Mouse (Mus musculus): ENCODE data around the gene Perp. TPM values are rescaled to one million over a fixed set of nuclear protein-coding genes. Genes with fewer than 3 reads are reported as not detected.

Gene Perp
- polyA plus RNA-seq, 1 experiment from 2014 or later: 5.4 TPM

DNA sequence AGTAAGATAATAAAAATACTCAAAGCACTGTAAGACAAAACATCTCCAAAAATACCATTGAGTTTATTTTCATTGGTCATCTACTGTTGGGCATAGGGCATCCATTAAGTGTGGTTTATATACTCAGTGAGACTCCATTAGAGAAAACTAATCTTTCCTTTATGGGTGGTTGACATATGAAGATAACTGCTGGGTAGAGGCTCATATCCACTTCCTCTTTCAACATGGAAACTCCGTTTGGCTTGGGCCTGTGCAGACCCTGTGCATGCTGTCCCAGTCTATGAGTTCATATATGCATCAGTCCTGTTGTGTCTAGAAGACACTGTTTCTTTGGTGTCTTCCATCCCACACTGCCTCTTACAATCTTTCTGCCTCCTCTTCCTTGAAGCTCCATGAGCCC is 34.9 kb downstream of the Perp start:
- Histone ChIP-seq H3K27ac (ENCODE audit: low read length) (no peak overlapping the region), H3K9ac (replicated peaks; ENCODE audit: low read depth, low read length) (no peak overlapping the region), H3K27me3 (replicated peaks; ENCODE audit: control insufficient read depth, insufficient read depth, low read length) (no peaks in the 10 kb centered on the region), H3K4me1 (replicated peaks; ENCODE audit: control insufficient read depth, insufficient read depth, low read length) (no peaks in the 10 kb centered on the region), H3K36me3 (ENCODE audit: control insufficient read depth, insufficient read depth) (no peaks in the 10 kb centered on the region), H3K4me2 (ENCODE audit: low read length) (no peak overlapping the region), H3K4me3 (replicated peaks; ENCODE audit: low read length) (no peak overlapping the region), H3K9me3 (ENCODE audit: control insufficient read depth, low read length) (no peaks in the 10 kb centered on the region)
- ATAC-seq: no peak
- WGBS: 91% methylated on average over 1 of the region's 1 CpGs

DNA sequence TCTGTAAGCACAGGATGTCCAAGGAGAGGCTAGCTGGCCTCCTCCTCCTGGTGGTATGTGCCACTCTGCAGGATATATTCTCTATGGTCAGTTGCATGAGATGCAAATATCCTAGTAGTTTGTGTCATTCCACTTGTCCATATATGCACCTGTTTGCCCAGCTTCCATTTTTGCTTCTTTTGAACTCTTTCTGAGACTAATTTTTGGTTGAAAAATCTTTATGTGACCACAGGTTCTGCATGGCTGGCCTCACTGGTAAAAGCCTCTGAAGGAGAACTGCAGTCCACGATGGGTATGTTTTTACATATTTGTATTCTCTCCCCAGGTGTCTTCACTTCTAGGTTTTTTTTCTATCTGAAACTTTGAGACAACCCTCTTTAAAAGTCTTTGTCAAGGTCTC is 37.4 kb downstream of the Perp start:
- ATAC-seq: no peak
- Histone ChIP-seq H3K9me3 (ENCODE audit: control insufficient read depth, low read length) (no peaks in the 10 kb centered on the region), H3K36me3 (ENCODE audit: control insufficient read depth, insufficient read depth) (no peaks in the 10 kb centered on the region), H3K27me3 (replicated peaks; ENCODE audit: control insufficient read depth, insufficient read depth, low read length) (no peaks in the 10 kb centered on the region), H3K27ac (ENCODE audit: low read length) (no peak overlapping the region), H3K4me1 (replicated peaks; ENCODE audit: control insufficient read depth, insufficient read depth, low read length) (no peaks in the 10 kb centered on the region), H3K4me3 (replicated peaks; ENCODE audit: low read length) (no peak overlapping the region), H3K9ac (replicated peaks; ENCODE audit: low read depth, low read length) (no peak overlapping the region), H3K4me2 (ENCODE audit: low read length) (no peak overlapping the region)
- 92% methylated on average over 1 of the region's 1 CpGs for WGBS

- H3K27ac ChIP-seq (ENCODE audit: low read length): no peak overlapping the region
- no peak overlapping the region for H3K4me3 ChIP-seq (replicated peaks; ENCODE audit: low read length)
- no peak overlapping the region for H3K4me2 ChIP-seq (ENCODE audit: low read length)
- WGBS: 85% methylated on average over 4 of the region's 4 CpGs
- H3K9ac ChIP-seq (replicated peaks; ENCODE audit: low read depth, low read length): no peak overlapping the region
- H3K9me3 ChIP-seq (ENCODE audit: control insufficient read depth, low read length): no peaks in the 10 kb centered on the region
- no peaks in the 10 kb centered on the region for H3K36me3 ChIP-seq (ENCODE audit: control insufficient read depth, insufficient read depth)
- ATAC-seq: peak; percentile 28; the same call in 1 of the 2 replicates
- H3K4me1 ChIP-seq (replicated peaks; ENCODE audit: control insufficient read depth, insufficient read depth, low read length): no peaks in the 10 kb centered on the region
- no peaks in the 10 kb centered on the region for H3K27me3 ChIP-seq (replicated peaks; ENCODE audit: control insufficient read depth, insufficient read depth, low read length)
Observed at GRCm38 (mm10) chr10:18886918-18887625, 42.3 kb downstream of the Perp start.

GRCm38 (mm10) chr10:18888751-18889150 is 43.9 kb downstream of the Perp start:
- H3K27me3 ChIP-seq (replicated peaks; ENCODE audit: control insufficient read depth, insufficient read depth, low read length): no peaks in the 10 kb centered on the region
- H3K9me3 ChIP-seq (ENCODE audit: control insufficient read depth, low read length): no peaks in the 10 kb centered on the region
- H3K4me3 ChIP-seq (replicated peaks; ENCODE audit: low read length): no peak overlapping the region
- no peak overlapping the region for H3K4me2 ChIP-seq (ENCODE audit: low read length)
- no peaks in the 10 kb centered on the region for H3K36me3 ChIP-seq (ENCODE audit: control insufficient read depth, insufficient read depth)
- H3K27ac ChIP-seq (ENCODE audit: low read length): no peak overlapping the region
- no peak overlapping the region for H3K9ac ChIP-seq (replicated peaks; ENCODE audit: low read depth, low read length)
- no peak for ATAC-seq
- no peaks in the 10 kb centered on the region for H3K4me1 ChIP-seq (replicated peaks; ENCODE audit: control insufficient read depth, insufficient read depth, low read length)
- WGBS: 97% methylated on average over 1 of the region's 1 CpGs

DNA sequence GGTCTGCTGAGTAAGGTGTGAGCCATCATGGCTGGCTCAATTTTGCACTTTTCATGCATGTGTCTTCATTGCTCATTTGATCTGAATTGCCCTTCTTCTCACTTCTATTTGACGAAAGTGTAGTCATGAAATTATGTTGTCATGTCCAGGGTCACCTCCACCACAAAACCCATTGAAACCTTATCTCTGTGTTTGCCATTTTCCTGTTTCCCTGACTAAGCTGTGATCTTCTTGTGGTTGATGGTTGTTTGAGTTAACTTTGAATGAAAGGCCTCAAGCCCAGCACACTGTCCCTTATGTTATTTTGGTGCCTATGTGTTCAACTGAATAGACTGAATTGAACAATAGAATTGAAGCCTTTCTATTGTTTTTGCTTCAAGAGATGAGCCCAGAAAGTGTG is 44.4 kb downstream of the Perp start:
- WGBS: 92% methylated on average over 1 of the region's 1 CpGs

GRCm38 (mm10) chr10:18891110-18891509 is 46.3 kb downstream of the Perp start:
- no peak overlapping the region for H3K27ac ChIP-seq (ENCODE audit: low read length)
- H3K9ac ChIP-seq (replicated peaks; ENCODE audit: low read depth, low read length): no peak overlapping the region
- no peaks in the 10 kb centered on the region for H3K27me3 ChIP-seq (replicated peaks; ENCODE audit: control insufficient read depth, insufficient read depth, low read length)
- H3K36me3 ChIP-seq (ENCODE audit: control insufficient read depth, insufficient read depth): no peaks in the 10 kb centered on the region
- no peak overlapping the region for H3K4me3 ChIP-seq (replicated peaks; ENCODE audit: low read length)
- H3K4me2 ChIP-seq (ENCODE audit: low read length): no peak overlapping the region
- no peaks in the 10 kb centered on the region for H3K9me3 ChIP-seq (ENCODE audit: control insufficient read depth, low read length)
- no peaks in the 10 kb centered on the region for H3K4me1 ChIP-seq (replicated peaks; ENCODE audit: control insufficient read depth, insufficient read depth, low read length)
- ATAC-seq: no peak

More for the DNA sequence above, 44.4 kb downstream of the Perp start:
- Histone ChIP-seq H3K27ac (ENCODE audit: low read length) (no peak overlapping the region), H3K9ac (replicated peaks; ENCODE audit: low read depth, low read length) (no peak overlapping the region), H3K4me3 (replicated peaks; ENCODE audit: low read length) (no peak overlapping the region), H3K4me1 (replicated peaks; ENCODE audit: control insufficient read depth, insufficient read depth, low read length) (no peaks in the 10 kb centered on the region), H3K4me2 (ENCODE audit: low read length) (no peak overlapping the region), H3K9me3 (ENCODE audit: control insufficient read depth, low read length) (no peaks in the 10 kb centered on the region), H3K27me3 (replicated peaks; ENCODE audit: control insufficient read depth, insufficient read depth, low read length) (no peaks in the 10 kb centered on the region), H3K36me3 (ENCODE audit: control insufficient read depth, insufficient read depth) (no peaks in the 10 kb centered on the region)
- ATAC-seq: no peak

- Histone ChIP-seq H3K4me2 (ENCODE audit: low read length) (no peak overlapping the region), H3K27ac (ENCODE audit: low read length) (no peak overlapping the region), H3K9me3 (ENCODE audit: control insufficient read depth, low read length) (no peaks in the 10 kb centered on the region), H3K9ac (replicated peaks; ENCODE audit: low read depth, low read length) (no peak overlapping the region), H3K36me3 (ENCODE audit: control insufficient read depth, insufficient read depth) (no peaks in the 10 kb centered on the region), H3K4me1 (replicated peaks; ENCODE audit: control insufficient read depth, insufficient read depth, low read length) (no peaks in the 10 kb centered on the region), H3K4me3 (replicated peaks; ENCODE audit: low read length) (no peak overlapping the region), H3K27me3 (replicated peaks; ENCODE audit: control insufficient read depth, insufficient read depth, low read length) (no peaks in the 10 kb centered on the region)
- no peak for ATAC-seq
- 77% methylated on average over 1 of the region's 1 CpGs for WGBS
Observed at GRCm38 (mm10) chr10:18892102-18892501, 47.3 kb downstream of the Perp start.

DNA sequence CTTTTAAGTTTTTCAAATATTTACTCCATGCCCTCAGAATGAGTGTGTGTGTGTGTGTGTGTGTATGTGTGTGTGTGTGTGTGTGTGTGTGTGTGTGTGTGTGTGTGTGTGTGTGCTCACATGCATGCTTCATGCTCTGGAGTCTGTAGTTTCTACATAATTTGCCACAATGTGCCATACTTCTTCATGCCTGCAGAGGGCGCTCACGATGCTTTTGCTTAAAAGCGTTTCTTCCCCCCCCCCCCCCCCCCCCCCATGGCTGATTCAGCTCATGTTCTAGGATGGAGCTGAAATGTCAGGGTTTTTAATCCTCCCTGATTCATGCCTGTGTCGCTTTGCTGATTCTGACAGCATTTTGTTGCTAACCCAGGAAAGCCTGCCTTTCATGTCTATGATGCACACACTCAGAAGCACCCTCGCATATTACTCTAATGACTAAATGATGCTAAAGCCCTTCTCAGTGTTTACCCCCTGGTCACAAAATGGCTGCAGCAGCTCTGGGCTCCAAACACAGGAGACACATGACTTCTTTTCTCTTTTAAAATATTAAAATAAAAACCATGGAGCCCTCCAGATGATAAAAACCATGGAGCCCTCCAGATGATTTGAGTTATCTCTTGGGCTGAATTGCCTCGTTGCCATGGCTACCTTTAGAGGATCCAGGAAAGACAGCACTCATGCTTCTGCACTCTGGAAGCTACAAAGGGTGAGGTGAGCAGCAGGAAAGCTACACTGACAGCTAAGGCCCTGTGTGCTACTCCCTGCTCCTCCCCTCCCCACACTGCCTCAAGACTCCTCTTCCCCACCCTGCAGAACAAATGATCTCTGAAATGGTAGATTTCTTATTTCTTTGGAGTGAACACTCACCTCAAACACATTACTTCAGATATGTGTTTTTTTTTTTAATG is 49.7 kb downstream of the Perp start:
- H3K9ac ChIP-seq (replicated peaks; ENCODE audit: low read depth, low read length): no peak overlapping the region
- peak; percentile 77 for ATAC-seq
- no peaks in the 10 kb centered on the region for H3K4me1 ChIP-seq (replicated peaks; ENCODE audit: control insufficient read depth, insufficient read depth, low read length)
- no peaks in the 10 kb centered on the region for H3K36me3 ChIP-seq (ENCODE audit: control insufficient read depth, insufficient read depth)
- H3K9me3 ChIP-seq (ENCODE audit: control insufficient read depth, low read length): no peaks in the 10 kb centered on the region
- no peaks in the 10 kb centered on the region for H3K27me3 ChIP-seq (replicated peaks; ENCODE audit: control insufficient read depth, insufficient read depth, low read length)
- H3K4me3 ChIP-seq (replicated peaks; ENCODE audit: low read length): no peak overlapping the region
- WGBS: 43% methylated on average over 6 of the region's 6 CpGs
- no peak overlapping the region for H3K4me2 ChIP-seq (ENCODE audit: low read length)
- H3K27ac ChIP-seq (ENCODE audit: low read length): no peak overlapping the region

GRCm38 (mm10) chr10:18904108-18904507 is 59.3 kb downstream of the Perp start:
- no peak for ATAC-seq
- Histone ChIP-seq H3K9me3 (ENCODE audit: control insufficient read depth, low read length) (no peaks in the 10 kb centered on the region), H3K4me1 (replicated peaks; ENCODE audit: control insufficient read depth, insufficient read depth, low read length) (no peaks in the 10 kb centered on the region), H3K4me3 (replicated peaks; ENCODE audit: low read length) (no peak overlapping the region), H3K9ac (replicated peaks; ENCODE audit: low read depth, low read length) (no peak overlapping the region), H3K27me3 (replicated peaks; ENCODE audit: control insufficient read depth, insufficient read depth, low read length) (no peaks in the 10 kb centered on the region), H3K4me2 (ENCODE audit: low read length) (no peak overlapping the region), H3K36me3 (ENCODE audit: control insufficient read depth, insufficient read depth) (no peaks in the 10 kb centered on the region), H3K27ac (ENCODE audit: low read length) (no peak overlapping the region)
- 25% methylated on average over 6 of the region's 6 CpGs for WGBS
